Mouse (Mus musculus): ENCODE results near the gene Tmem161b. TPM values are rescaled to one million over a fixed set of nuclear protein-coding genes. Genes with fewer than 3 reads are reported as not detected.

Gene Tmem161b
- polyA plus RNA-seq, 1 experiment, result 9.3 TPM

DNA sequence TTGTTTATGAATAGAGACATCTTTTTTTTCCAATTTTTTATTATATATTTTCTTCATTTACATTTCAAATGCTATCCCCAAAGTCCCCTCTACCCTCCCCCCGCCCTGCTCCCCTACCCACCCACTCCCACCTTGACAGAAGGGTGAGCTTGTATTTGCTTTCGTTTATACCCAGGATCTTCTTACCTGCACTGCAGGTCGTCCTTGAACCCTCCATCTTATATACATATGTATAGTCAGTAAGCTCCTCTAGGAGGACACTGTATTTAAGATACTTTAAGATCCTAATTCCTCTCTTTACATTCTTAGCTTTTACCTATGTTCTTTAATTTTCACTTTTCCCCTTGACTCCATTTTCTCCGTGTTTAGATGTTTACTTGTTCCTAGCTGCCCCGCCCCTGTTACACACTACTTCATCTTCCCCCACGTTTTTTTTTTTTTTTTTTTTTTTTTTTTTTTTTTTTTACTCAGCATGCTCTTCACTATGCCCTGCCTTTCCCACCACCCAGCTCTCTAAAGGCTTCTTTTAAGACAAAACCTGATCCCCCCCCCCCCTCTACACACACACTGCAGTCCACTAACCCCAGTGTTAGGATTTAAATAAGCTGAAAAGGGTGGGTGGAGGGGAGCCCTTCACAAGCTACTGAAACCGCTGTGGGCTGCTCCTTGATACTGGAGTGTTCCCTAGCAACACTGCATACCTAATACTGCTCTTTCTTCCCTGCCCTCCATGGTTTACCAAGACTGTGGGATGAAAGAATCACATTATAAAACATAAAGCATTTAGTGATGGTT lies 62.9 kb downstream of the Tmem161b start:
- no peak overlapping the region for H3K27ac ChIP-seq (ENCODE audit: insufficient read depth, low read depth, low read length)
- H3K36me3 ChIP-seq (ENCODE audit: control insufficient read depth, insufficient read depth, low read length), result peaks cover 4% of the 10 kb centered on the region; the same call in 1 of the 2 replicates
- H3K4me3 ChIP-seq (ENCODE audit: insufficient read depth, low read depth, low read length), result no peak overlapping the region
- TF ChIP-seq POLR2A (IDR thresholded peaks at IDR 0.05; ENCODE audit: low read depth, low read length), result no peak
- TF ChIP-seq CTCF (conservative IDR thresholded peaks at IDR 0.05; ENCODE audit: insufficient read depth, insufficient read length, low read depth, low read length), result no peak
- WGBS, result 64% methylated on average over 7 of the region's 7 CpGs
- no peaks in the 10 kb centered on the region for H3K4me1 ChIP-seq (ENCODE audit: control insufficient read depth, insufficient read depth, low read length)
- DNase-seq, result no peak
- no peaks in the 10 kb centered on the region for H3K27me3 ChIP-seq (replicated peaks; ENCODE audit: control insufficient read depth, insufficient read depth, low read length)

- H3K4me3 ChIP-seq (ENCODE audit: insufficient read depth, low read depth, low read length), result no peak overlapping the region
- TF ChIP-seq CTCF (conservative IDR thresholded peaks at IDR 0.05; ENCODE audit: insufficient read depth, insufficient read length, low read depth, low read length) (no peak), POLR2A (IDR thresholded peaks at IDR 0.05; ENCODE audit: low read depth, low read length) (no peak)
- no peaks in the 10 kb centered on the region for H3K27me3 ChIP-seq (replicated peaks; ENCODE audit: control insufficient read depth, insufficient read depth, low read length)
- peaks cover 4% of the 10 kb centered on the region; the same call in 1 of the 2 replicates for H3K36me3 ChIP-seq (ENCODE audit: control insufficient read depth, insufficient read depth, low read length)
- WGBS, result 92% methylated on average over 3 of the region's 3 CpGs
- DNase-seq, result no peak
- H3K4me1 ChIP-seq (ENCODE audit: control insufficient read depth, insufficient read depth, low read length), result no peaks in the 10 kb centered on the region
- no peak overlapping the region for H3K27ac ChIP-seq (ENCODE audit: insufficient read depth, low read depth, low read length)
Measured at GRCm38 (mm10) chr13:84285559-84285945, 63.5 kb downstream of the Tmem161b start.

DNA sequence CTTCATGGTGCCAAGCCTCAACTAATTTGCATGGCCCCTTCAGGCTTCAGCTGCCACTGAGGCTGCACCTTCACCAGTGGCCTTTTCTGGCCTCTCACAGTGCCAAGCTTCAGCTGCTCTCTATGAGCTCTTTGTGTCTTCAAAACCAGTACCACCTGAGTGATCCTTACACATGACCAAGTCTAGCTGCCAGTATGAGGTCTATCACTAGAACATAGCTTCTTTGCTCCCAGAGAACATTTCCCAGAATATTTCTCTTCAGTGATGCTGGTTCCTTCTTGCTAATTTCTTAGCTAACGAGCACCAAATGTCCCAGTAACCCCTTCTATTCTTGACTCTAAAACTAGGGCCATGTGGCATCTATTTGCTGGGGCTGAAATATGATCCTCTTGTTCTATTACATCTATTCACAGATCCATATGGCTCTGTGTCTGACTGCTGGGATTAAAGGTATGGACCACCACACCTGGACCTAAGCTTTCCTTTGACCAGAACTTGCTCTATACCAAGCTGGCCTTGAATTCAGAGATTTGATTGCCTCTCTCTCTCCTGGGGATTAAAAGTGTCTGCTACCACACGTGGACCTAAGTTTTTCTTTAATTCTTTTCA lies 77.5 kb downstream of the Tmem161b start:
- no peaks in the 10 kb centered on the region for H3K27me3 ChIP-seq (replicated peaks; ENCODE audit: control insufficient read depth, insufficient read depth, low read length)
- no peak overlapping the region for H3K4me3 ChIP-seq (ENCODE audit: insufficient read depth, low read depth, low read length)
- DNase-seq, result no peak
- 80% methylated on average over 2 of the region's 2 CpGs for WGBS
- no peak overlapping the region for H3K27ac ChIP-seq (ENCODE audit: insufficient read depth, low read depth, low read length)
- TF ChIP-seq POLR2A (IDR thresholded peaks at IDR 0.05; ENCODE audit: low read depth, low read length) (no peak), CTCF (conservative IDR thresholded peaks at IDR 0.05; ENCODE audit: insufficient read depth, insufficient read length, low read depth, low read length) (no peak)
- H3K36me3 ChIP-seq (ENCODE audit: control insufficient read depth, insufficient read depth, low read length), result 0 out of 2 replicates have a peak, but pooled peaks cover 3% of the 10 kb centered on the region
- no peaks in the 10 kb centered on the region for H3K4me1 ChIP-seq (ENCODE audit: control insufficient read depth, insufficient read depth, low read length)

GRCm38 (mm10) chr13:84343272-84343671 lies 121.2 kb downstream of the Tmem161b start:
- Histone ChIP-seq H3K36me3 (ENCODE audit: control insufficient read depth, insufficient read depth, low read length) (no peaks in the 10 kb centered on the region), H3K4me3 (ENCODE audit: insufficient read depth, low read depth, low read length) (no peak overlapping the region), H3K27ac (ENCODE audit: insufficient read depth, low read depth, low read length) (no peak overlapping the region), H3K27me3 (replicated peaks; ENCODE audit: control insufficient read depth, insufficient read depth, low read length) (no peaks in the 10 kb centered on the region; the same call in 1 of the 2 replicates), H3K4me1 (ENCODE audit: control insufficient read depth, insufficient read depth, low read length) (no peaks in the 10 kb centered on the region)
- DNase-seq, result no peak
- TF ChIP-seq POLR2A (IDR thresholded peaks at IDR 0.05; ENCODE audit: low read depth, low read length) (no peak), CTCF (conservative IDR thresholded peaks at IDR 0.05; ENCODE audit: insufficient read depth, insufficient read length, low read depth, low read length) (no peak)
- 18% methylated on average over 5 of the region's 5 CpGs for WGBS

GRCm38 (mm10) chr13:84343691-84344495 lies 121.8 kb downstream of the Tmem161b start:
- Histone ChIP-seq H3K27ac (ENCODE audit: insufficient read depth, low read depth, low read length) (no peak overlapping the region), H3K36me3 (ENCODE audit: control insufficient read depth, insufficient read depth, low read length) (no peaks in the 10 kb centered on the region), H3K4me1 (ENCODE audit: control insufficient read depth, insufficient read depth, low read length) (no peaks in the 10 kb centered on the region), H3K4me3 (ENCODE audit: insufficient read depth, low read depth, low read length) (no peak overlapping the region), H3K27me3 (replicated peaks; ENCODE audit: control insufficient read depth, insufficient read depth, low read length) (no peaks in the 10 kb centered on the region; the same call in 1 of the 2 replicates)
- TF ChIP-seq POLR2A (IDR thresholded peaks at IDR 0.05; ENCODE audit: low read depth, low read length) (no peak), CTCF (conservative IDR thresholded peaks at IDR 0.05; ENCODE audit: insufficient read depth, insufficient read length, low read depth, low read length) (no peak)
- DNase-seq, result no peak
- 10% methylated on average over 13 of the region's 13 CpGs for WGBS

- H3K27me3 ChIP-seq (replicated peaks; ENCODE audit: control insufficient read depth, insufficient read depth, low read length), result no peaks in the 10 kb centered on the region; the same call in 1 of the 2 replicates
- H3K4me3 ChIP-seq (ENCODE audit: insufficient read depth, low read depth, low read length), result no peak overlapping the region
- DNase-seq, result no peak
- H3K36me3 ChIP-seq (ENCODE audit: control insufficient read depth, insufficient read depth, low read length), result no peaks in the 10 kb centered on the region
- 16% methylated on average over 7 of the region's 7 CpGs for WGBS
- no peaks in the 10 kb centered on the region for H3K4me1 ChIP-seq (ENCODE audit: control insufficient read depth, insufficient read depth, low read length)
- TF ChIP-seq CTCF (conservative IDR thresholded peaks at IDR 0.05; ENCODE audit: insufficient read depth, insufficient read length, low read depth, low read length), result no peak
- TF ChIP-seq POLR2A (IDR thresholded peaks at IDR 0.05; ENCODE audit: low read depth, low read length), result no peak
- no peak overlapping the region for H3K27ac ChIP-seq (ENCODE audit: insufficient read depth, low read depth, low read length)
Measured at GRCm38 (mm10) chr13:84344711-84345110, 122.6 kb downstream of the Tmem161b start.

All from kidney, adult 2 months (tissue).